Mouse (Mus musculus): ENCODE results near the gene Gli3.

GRCm38 (mm10) chr13:15446782-15447564, 16.1 kb upstream of the Gli3 start:
- TF ChIP-seq POLR2A (IDR thresholded peaks at IDR 0.05; ENCODE audit: borderline replicate concordance, extremely low read depth, insufficient read depth, insufficient read length, poor library complexity, severe bottlenecking): no peak
- TF ChIP-seq CTCF (IDR thresholded peaks at IDR 0.05; ENCODE audit: borderline replicate concordance, extremely low read depth, insufficient read depth, insufficient read length): no peak
